Mouse (Mus musculus): ENCODE data around the gene Itgb5. TPM values are rescaled to one million over a fixed set of nuclear protein-coding genes. Genes with fewer than 3 reads are reported as not detected.

Itgb5 gene
- polyA plus RNA-seq, 1 experiment from 2014 or later, result 13.8 TPM

DNA sequence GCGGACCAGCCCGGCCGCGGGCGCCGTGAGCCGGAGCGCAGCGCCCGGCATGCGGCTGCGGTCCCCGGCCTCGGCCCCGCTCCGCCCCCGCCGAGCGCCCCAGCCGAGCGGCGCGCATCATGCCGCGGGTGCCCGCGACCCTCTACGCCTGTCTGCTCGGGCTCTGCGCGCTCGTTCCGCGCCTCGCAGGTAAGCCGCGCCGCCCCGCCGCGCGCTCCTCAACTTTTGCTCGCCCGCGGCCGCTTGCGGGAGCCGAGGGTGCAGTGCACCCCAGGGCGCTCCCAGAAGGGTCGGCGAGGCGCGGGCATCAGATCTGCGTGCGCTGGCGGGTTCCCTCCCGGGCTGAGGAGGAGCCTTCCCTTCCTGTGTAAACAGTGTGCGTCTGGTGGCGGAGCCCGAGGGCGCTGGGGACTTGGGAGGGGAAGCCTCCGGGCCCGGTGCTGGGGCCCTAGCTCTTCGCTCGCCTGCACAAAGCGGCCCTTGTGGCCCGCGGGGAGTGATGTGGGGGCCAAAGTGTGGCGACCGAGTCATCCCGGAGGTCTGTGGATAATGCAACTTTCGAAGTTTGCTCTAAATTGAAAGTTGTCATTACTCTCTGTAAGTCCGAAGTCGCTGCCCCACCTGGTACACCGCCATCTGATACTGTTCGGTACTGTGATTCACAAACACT, 512 bp downstream of the Itgb5 start:
- peak; percentile 56 for ATAC-seq (ENCODE audit: low read depth)
- Histone ChIP-seq H3K4me2 (ENCODE audit: low read depth, low read length) (peak overlapping the region; percentile 99), H3K27me3 (ENCODE audit: control insufficient read depth, insufficient read depth, low read length) (peaks cover 18% of the 10 kb centered on the region), H3K27ac (ENCODE audit: low read depth, low read length) (0 out of 2 replicates have a peak overlapping the region, but pooled peaks have one; percentile 28), H3K9me3 (ENCODE audit: control insufficient read depth, low read length) (no peaks in the 10 kb centered on the region), H3K4me3 (ENCODE audit: low read depth, low read length) (peak overlapping the region; percentile 70), H3K4me1 (ENCODE audit: control insufficient read depth, insufficient read depth, low read length) (peaks cover 27% of the 10 kb centered on the region; the same call in 1 of the 2 replicates), H3K36me3 (ENCODE audit: control insufficient read depth, insufficient read depth, low read length) (no peaks in the 10 kb centered on the region), H3K9ac (replicated peaks; ENCODE audit: low read depth, low read length) (peak overlapping the region; percentile 55)
- 0% methylated on average over 53 of the region's 76 CpGs for WGBS

- 3% methylated on average over 18 of the region's 18 CpGs for WGBS
- Histone ChIP-seq H3K27me3 (ENCODE audit: control insufficient read depth, insufficient read depth, low read length) (peaks cover 18% of the 10 kb centered on the region), H3K9me3 (ENCODE audit: control insufficient read depth, low read length) (no peaks in the 10 kb centered on the region), H3K4me1 (ENCODE audit: control insufficient read depth, insufficient read depth, low read length) (peaks cover 27% of the 10 kb centered on the region; the same call in 1 of the 2 replicates), H3K4me3 (ENCODE audit: low read depth, low read length) (peak overlapping the region; percentile 70), H3K36me3 (ENCODE audit: control insufficient read depth, insufficient read depth, low read length) (no peaks in the 10 kb centered on the region), H3K9ac (replicated peaks; ENCODE audit: low read depth, low read length) (no peak overlapping the region), H3K27ac (ENCODE audit: low read depth, low read length) (no peak overlapping the region), H3K4me2 (ENCODE audit: low read depth, low read length) (peak overlapping the region; percentile 99)
- ATAC-seq (ENCODE audit: low read depth), result no peak
Observed at GRCm38 (mm10) chr16:33830512-33831105, 1.1 kb downstream of the Itgb5 start.

- Histone ChIP-seq H3K27me3 (ENCODE audit: control insufficient read depth, insufficient read depth, low read length) (peaks cover 18% of the 10 kb centered on the region), H3K27ac (ENCODE audit: low read depth, low read length) (no peak overlapping the region), H3K4me1 (ENCODE audit: control insufficient read depth, insufficient read depth, low read length) (peaks cover 27% of the 10 kb centered on the region; the same call in 1 of the 2 replicates), H3K9ac (replicated peaks; ENCODE audit: low read depth, low read length) (no peak overlapping the region), H3K36me3 (ENCODE audit: control insufficient read depth, insufficient read depth, low read length) (no peaks in the 10 kb centered on the region), H3K4me2 (ENCODE audit: low read depth, low read length) (no peak overlapping the region), H3K4me3 (ENCODE audit: low read depth, low read length) (no peak overlapping the region), H3K9me3 (ENCODE audit: control insufficient read depth, low read length) (no peaks in the 10 kb centered on the region)
- WGBS, result 33% methylated on average over 6 of the region's 6 CpGs
- no peak for ATAC-seq (ENCODE audit: low read depth)
Observed at GRCm38 (mm10) chr16:33832057-33832456, 2.6 kb downstream of the Itgb5 start.

DNA sequence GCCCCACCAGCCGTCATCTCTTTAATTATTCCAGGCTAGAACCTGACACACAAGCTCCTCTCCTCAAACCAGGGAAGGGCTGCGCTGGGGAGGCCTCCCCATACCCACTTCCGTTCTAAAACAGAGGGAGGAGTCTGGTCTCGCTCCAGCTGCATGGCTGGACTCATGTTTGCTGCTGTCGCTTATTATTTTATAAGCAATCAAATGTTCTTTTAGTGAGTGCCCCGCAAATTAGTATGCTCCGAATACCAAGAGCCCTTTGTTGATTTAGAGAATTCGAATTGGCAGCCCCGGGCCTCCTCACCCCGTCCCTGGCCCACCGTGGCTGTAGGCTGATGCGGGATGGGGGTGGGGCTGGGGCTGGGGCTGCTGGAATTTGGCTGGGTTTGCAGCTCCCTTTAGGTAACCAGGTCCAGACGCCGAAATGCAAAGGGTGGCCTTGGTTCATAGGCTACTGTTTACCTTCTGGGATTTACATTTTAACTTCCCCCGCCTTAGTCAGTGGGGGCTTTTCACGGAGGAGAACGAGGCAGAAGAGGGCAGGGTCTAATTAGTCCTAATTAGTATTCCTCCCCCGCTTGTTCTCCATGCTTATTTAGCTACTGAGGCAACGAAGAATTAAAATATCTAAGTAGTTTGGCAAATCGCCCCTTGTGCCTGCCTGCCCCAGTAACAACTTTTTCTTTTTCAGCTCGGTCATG, 3.4 kb downstream of the Itgb5 start:
- ATAC-seq (ENCODE audit: low read depth), result peak; percentile 26; the same call in 1 of the 2 replicates
- Histone ChIP-seq H3K4me2 (ENCODE audit: low read depth, low read length) (peak overlapping the region; percentile 38; the same call in 1 of the 2 replicates), H3K9ac (replicated peaks; ENCODE audit: low read depth, low read length) (0 out of 2 replicates have a peak overlapping the region, but pooled peaks have one; percentile 16)

DNA sequence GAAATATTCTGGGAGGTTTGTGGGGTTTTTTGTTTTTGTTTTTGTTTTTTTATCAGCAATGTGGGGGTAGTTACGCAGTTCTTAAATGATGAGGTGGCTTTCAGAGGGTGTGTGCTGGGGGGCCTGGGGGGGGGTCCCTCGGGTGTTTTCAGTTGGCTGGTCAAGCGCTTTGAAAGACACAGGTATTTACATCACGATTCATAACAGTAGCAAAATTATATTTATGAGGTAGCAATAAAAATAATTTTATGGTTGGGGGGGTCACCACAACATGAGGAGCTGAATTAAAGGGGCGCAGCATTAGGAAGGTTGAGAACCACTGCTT, 3.9 kb downstream of the Itgb5 start:
- no peak for ATAC-seq (ENCODE audit: low read depth)
- H3K4me2 ChIP-seq (ENCODE audit: low read depth, low read length), result peak overlapping the region; percentile 38; the same call in 1 of the 2 replicates
- peaks cover 27% of the 10 kb centered on the region; the same call in 1 of the 2 replicates for H3K4me1 ChIP-seq (ENCODE audit: control insufficient read depth, insufficient read depth, low read length)
- peaks cover 18% of the 10 kb centered on the region for H3K27me3 ChIP-seq (ENCODE audit: control insufficient read depth, insufficient read depth, low read length)
- H3K9me3 ChIP-seq (ENCODE audit: control insufficient read depth, low read length), result no peaks in the 10 kb centered on the region
- H3K36me3 ChIP-seq (ENCODE audit: control insufficient read depth, insufficient read depth, low read length), result no peaks in the 10 kb centered on the region
- no peak overlapping the region for H3K9ac ChIP-seq (replicated peaks; ENCODE audit: low read depth, low read length)
- H3K4me3 ChIP-seq (ENCODE audit: low read depth, low read length), result no peak overlapping the region
- peak overlapping the region; percentile 39; the same call in 1 of the 2 replicates for H3K27ac ChIP-seq (ENCODE audit: low read depth, low read length)
- 6% methylated on average over 5 of the region's 5 CpGs for WGBS

More for the DNA sequence above, 3.4 kb downstream of the Itgb5 start:
- Histone ChIP-seq H3K4me1 (ENCODE audit: control insufficient read depth, insufficient read depth, low read length) (peaks cover 27% of the 10 kb centered on the region; the same call in 1 of the 2 replicates), H3K36me3 (ENCODE audit: control insufficient read depth, insufficient read depth, low read length) (no peaks in the 10 kb centered on the region), H3K4me3 (ENCODE audit: low read depth, low read length) (peak overlapping the region; percentile 5; the same call in 1 of the 2 replicates), H3K27ac (ENCODE audit: low read depth, low read length) (peak overlapping the region; percentile 39; the same call in 1 of the 2 replicates), H3K27me3 (ENCODE audit: control insufficient read depth, insufficient read depth, low read length) (peaks cover 18% of the 10 kb centered on the region), H3K9me3 (ENCODE audit: control insufficient read depth, low read length) (no peaks in the 10 kb centered on the region)
- 2% methylated on average over 21 of the region's 21 CpGs for WGBS

DNA sequence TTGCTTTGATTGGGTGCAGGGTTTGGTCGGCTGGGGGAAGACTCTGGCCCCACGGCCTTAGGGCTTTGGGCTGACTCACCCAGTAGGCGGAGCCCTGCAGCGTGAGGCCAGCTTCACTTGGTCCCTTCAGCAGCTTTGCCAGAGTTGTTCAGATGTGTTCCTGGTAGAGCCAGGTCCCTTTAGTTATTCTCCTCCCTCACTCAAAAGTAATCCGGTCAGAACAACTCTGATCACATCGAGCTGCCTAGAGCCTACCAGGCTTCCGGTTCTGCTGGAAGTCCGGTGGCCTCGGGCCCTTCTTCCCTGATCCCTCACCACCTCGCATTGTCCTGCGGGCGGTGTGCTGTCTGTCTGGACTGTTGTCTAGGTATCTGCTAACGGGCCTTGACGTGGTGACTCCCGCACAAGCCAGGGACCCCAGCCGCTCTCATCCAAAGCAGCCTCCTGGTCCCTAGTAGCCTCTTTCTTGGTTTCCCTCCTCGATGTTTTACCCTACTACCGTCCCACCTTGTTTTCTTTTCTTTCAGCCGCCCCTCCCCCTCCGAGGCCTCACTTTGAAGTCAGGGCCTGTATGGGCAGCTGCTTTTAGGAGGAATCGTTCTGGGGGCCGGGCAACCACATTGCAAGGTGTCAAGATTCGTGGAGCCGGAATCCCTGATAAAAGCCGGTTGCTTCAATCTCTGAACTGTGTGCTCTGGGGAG, 4.5 kb downstream of the Itgb5 start:
- peak overlapping the region; percentile 38; the same call in 1 of the 2 replicates for H3K4me2 ChIP-seq (ENCODE audit: low read depth, low read length)
- peaks cover 18% of the 10 kb centered on the region for H3K27me3 ChIP-seq (ENCODE audit: control insufficient read depth, insufficient read depth, low read length)
- 3% methylated on average over 25 of the region's 25 CpGs for WGBS
- peak overlapping the region; percentile 28; the same call in 1 of the 2 replicates for H3K27ac ChIP-seq (ENCODE audit: low read depth, low read length)
- H3K36me3 ChIP-seq (ENCODE audit: control insufficient read depth, insufficient read depth, low read length), result no peaks in the 10 kb centered on the region
- H3K4me3 ChIP-seq (ENCODE audit: low read depth, low read length), result no peak overlapping the region
- H3K9me3 ChIP-seq (ENCODE audit: control insufficient read depth, low read length), result no peaks in the 10 kb centered on the region
- peaks cover 27% of the 10 kb centered on the region; the same call in 1 of the 2 replicates for H3K4me1 ChIP-seq (ENCODE audit: control insufficient read depth, insufficient read depth, low read length)
- ATAC-seq (ENCODE audit: low read depth), result no peak
- H3K9ac ChIP-seq (replicated peaks; ENCODE audit: low read depth, low read length), result peak overlapping the region; percentile 39; the same call in 1 of the 2 replicates

GRCm38 (mm10) chr16:33836676-33837075, 7.2 kb downstream of the Itgb5 start:
- 82% methylated on average over 3 of the region's 3 CpGs for WGBS

GRCm38 (mm10) chr16:33837191-33837590, 7.7 kb downstream of the Itgb5 start:
- no peak for ATAC-seq (ENCODE audit: low read depth)
- Histone ChIP-seq H3K9ac (replicated peaks; ENCODE audit: low read depth, low read length) (no peak overlapping the region), H3K4me2 (ENCODE audit: low read depth, low read length) (no peak overlapping the region), H3K27ac (ENCODE audit: low read depth, low read length) (no peak overlapping the region), H3K4me1 (ENCODE audit: control insufficient read depth, insufficient read depth, low read length) (peaks cover 19% of the 10 kb centered on the region; the same call in 1 of the 2 replicates), H3K4me3 (ENCODE audit: low read depth, low read length) (no peak overlapping the region), H3K36me3 (ENCODE audit: control insufficient read depth, insufficient read depth, low read length) (no peaks in the 10 kb centered on the region), H3K27me3 (ENCODE audit: control insufficient read depth, insufficient read depth, low read length) (peaks cover 6% of the 10 kb centered on the region; the same call in 1 of the 2 replicates), H3K9me3 (ENCODE audit: control insufficient read depth, low read length) (no peaks in the 10 kb centered on the region)
- 76% methylated on average over 3 of the region's 3 CpGs for WGBS

More at GRCm38 (mm10) chr16:33836676-33837075, 7.2 kb downstream of the Itgb5 start:
- Histone ChIP-seq H3K27me3 (ENCODE audit: control insufficient read depth, insufficient read depth, low read length) (peaks cover 6% of the 10 kb centered on the region; the same call in 1 of the 2 replicates), H3K4me2 (ENCODE audit: low read depth, low read length) (no peak overlapping the region), H3K9me3 (ENCODE audit: control insufficient read depth, low read length) (no peaks in the 10 kb centered on the region), H3K27ac (ENCODE audit: low read depth, low read length) (no peak overlapping the region), H3K36me3 (ENCODE audit: control insufficient read depth, insufficient read depth, low read length) (no peaks in the 10 kb centered on the region), H3K9ac (replicated peaks; ENCODE audit: low read depth, low read length) (no peak overlapping the region), H3K4me3 (ENCODE audit: low read depth, low read length) (no peak overlapping the region), H3K4me1 (ENCODE audit: control insufficient read depth, insufficient read depth, low read length) (peaks cover 19% of the 10 kb centered on the region; the same call in 1 of the 2 replicates)
- ATAC-seq (ENCODE audit: low read depth), result no peak
